Mouse (Mus musculus) E14TG2a.4 (cell line): ENCODE measurements at regions not wholly inside any gene's neighbourhood (a gene's known extent, or its start where the extent isn't known, plus 50 kb on each side); places are given as distances from the start of the nearest gene placed in this dataset.
"Not testable (repeated sequence)": the region's sequence is repeated elsewhere in the genome, so short reads cannot be mapped to it uniquely, and the experiment has no call there.

Experiments used
- CTCF ChIP-seq: conservative IDR thresholded peaks from 2 replicates; pipeline ENCODE4 v1.5.1; 2014; ENCODE audit warnings: low read length
- NANOG ChIP-seq: IDR thresholded peaks from 2 replicates; pipeline ENCODE4 v1.6.1; 2014; ENCODE audit warnings: borderline replicate concordance, low read length, mixed read lengths
- POU5F1 ChIP-seq: IDR thresholded peaks from 2 replicates; pipeline ENCODE4 v1.6.1; 2014; ENCODE audit warnings: low read length, borderline replicate concordance

DNA sequence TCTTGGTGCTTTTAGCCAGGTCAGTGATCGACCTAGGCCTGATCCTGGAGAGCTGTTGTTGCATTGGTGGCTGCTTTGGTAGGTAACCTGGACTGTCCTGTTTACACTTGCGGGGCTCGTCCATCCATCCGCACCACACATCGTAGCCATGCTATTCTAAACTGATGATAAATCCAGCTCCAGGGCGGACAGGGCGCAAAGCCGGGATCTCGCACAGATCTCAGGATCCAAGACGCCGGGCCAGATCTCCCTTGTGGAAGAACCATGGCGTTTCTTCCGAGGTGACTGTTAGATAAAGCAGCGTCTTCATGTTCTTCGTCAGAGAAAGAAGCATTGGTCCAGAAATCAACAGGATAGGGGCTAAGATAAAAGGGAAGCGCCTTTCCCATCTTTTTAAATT is 115.6 kb downstream of the Sec16b start:
- TF ChIP-seq CTCF, POU5F1, NANOG: not testable (repeated sequence)
